Mouse (Mus musculus) ovary, postnatal 36 days (tissue): ENCODE data around the gene Fkbp15.

Experiments used
- DNase-seq: peaks from one replicate; pipeline ENCODE4 v3.0.0; 2022; ENCODE audit warnings: low spot score, mixed read lengths

Fkbp15 gene

GRCm38 (mm10) chr4:62360088-62360804 lies at the start of gene Fkbp15, which contains the start of gene Slc31a1:
Fkbp15 (minus strand) TSS chr4:62360548.
Slc31a1 (plus strand) TSS chr4:62360727.
- peak; percentile 92 for DNase-seq

- DNase-seq = no peak
Measured at GRCm38 (mm10) chr4:62409615-62410014, 49.3 kb upstream of the Fkbp15 start.

- DNase-seq = peak; percentile 94
Measured at GRCm38 (mm10) chr4:62408601-62409282, 48.4 kb upstream of the Fkbp15 start, which contains the start of the genes Cdc26 and Prpf4. Cdc26 (minus strand) TSS chr4:62408642. Prpf4 (plus strand) TSS chr4:62408797.

GRCm38 (mm10) chr4:62407730-62408582 lies 47.6 kb upstream of the Fkbp15 start:
- DNase-seq = peak; percentile 42

GRCm38 (mm10) chr4:62406133-62406532 lies 45.8 kb upstream of the Fkbp15 start:
- no peak for DNase-seq

GRCm38 (mm10) chr4:62398956-62399355 lies 38.6 kb upstream of the Fkbp15 start:
- DNase-seq = no peak

GRCm38 (mm10) chr4:62397616-62398365 lies 37.4 kb upstream of the Fkbp15 start:
- no peak for DNase-seq

- DNase-seq = no peak
Measured at GRCm38 (mm10) chr4:62395806-62396205, 35.5 kb upstream of the Fkbp15 start.

- DNase-seq = no peak
Measured at GRCm38 (mm10) chr4:62393459-62393858, 33.1 kb upstream of the Fkbp15 start.

- no peak for DNase-seq
Measured at GRCm38 (mm10) chr4:62391892-62392291, 31.5 kb upstream of the Fkbp15 start.

GRCm38 (mm10) chr4:62389592-62390512 lies 29.5 kb upstream of the Fkbp15 start:
- DNase-seq = no peak

- no peak for DNase-seq
Measured at GRCm38 (mm10) chr4:62385439-62385838, 25.1 kb upstream of the Fkbp15 start.

- no peak for DNase-seq
Measured at GRCm38 (mm10) chr4:62384159-62384558, 23.8 kb upstream of the Fkbp15 start.

- no peak for DNase-seq
Measured at GRCm38 (mm10) chr4:62383752-62384151, 23.4 kb upstream of the Fkbp15 start.

- DNase-seq = no peak
Measured at GRCm38 (mm10) chr4:62383207-62383606, 22.9 kb upstream of the Fkbp15 start.

- DNase-seq = no peak
Measured at GRCm38 (mm10) chr4:62379724-62380381, 19.5 kb upstream of the Fkbp15 start.

- DNase-seq = no peak
Measured at GRCm38 (mm10) chr4:62376123-62376522, 15.8 kb upstream of the Fkbp15 start.

GRCm38 (mm10) chr4:62374342-62374741 lies 14.0 kb upstream of the Fkbp15 start:
- no peak for DNase-seq

GRCm38 (mm10) chr4:62373668-62374067 lies 13.3 kb upstream of the Fkbp15 start:
- DNase-seq = no peak
